Mouse (Mus musculus): Measurements from ENCODE around the gene Obsl1. TPM values are rescaled to one million over a fixed set of nuclear protein-coding genes. Genes with fewer than 3 reads are reported as not detected.

Gene Obsl1
- total RNA-seq, 2 experiments from 2014 or later = 48.9 to 54.4 TPM

DNA sequence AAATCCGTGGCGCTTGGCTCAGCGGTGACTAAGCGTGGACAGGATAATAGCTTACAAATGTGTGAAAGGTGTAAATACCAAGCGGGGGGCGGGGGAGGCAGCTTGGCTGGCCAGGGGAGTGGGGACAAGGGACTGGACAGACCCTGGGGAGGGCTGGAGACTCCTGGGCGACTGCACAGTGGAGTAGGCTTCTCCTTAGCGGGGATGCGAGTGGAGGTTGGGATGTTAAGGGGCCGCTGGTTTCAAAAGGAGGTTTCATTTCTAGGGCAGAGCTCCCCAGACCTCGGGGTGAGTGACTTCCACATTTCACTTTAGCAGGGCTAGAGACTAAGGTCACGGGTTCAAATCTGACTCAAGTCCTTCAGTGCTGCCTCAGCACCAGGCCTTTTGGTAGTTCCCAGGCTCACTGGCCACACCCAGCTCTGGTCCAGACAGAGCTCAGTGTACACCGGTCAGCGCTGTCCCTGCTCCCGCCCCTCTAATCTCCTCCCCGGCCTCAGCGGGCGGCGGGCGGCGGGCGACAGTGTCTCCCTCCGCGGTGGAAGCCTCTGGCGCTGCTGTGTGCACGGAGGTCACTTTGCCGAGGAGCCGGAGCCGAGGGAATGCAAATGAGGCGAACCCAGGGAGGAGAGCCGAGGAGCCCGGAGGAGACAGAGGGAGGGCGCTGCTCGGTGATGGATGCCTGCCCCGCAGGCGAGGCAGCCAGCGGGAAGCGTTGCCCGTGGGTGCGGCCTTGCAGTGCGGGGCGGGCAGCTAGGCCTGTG, 48.0 kb downstream of the Obsl1 start:
- DNase-seq (ENCODE audit: low spot score in 2 of 2) = no peak

DNA sequence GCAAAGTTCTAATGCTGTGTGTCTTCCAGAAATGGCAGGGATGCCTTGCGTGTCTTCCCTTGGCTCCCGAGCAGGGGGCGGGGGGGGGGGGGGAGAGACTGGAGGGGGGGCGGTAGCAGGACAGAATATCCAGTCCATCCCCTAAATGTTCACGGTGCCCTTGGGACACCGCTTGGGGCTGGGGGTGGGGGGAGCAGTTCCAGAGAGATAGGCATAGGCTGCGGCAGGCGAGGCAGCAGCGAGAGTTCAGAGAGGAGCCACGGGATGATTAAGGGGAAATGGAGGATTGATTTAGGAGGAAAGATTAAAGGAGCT, 48.6 kb downstream of the Obsl1 start:
- no peak for DNase-seq (ENCODE audit: low spot score in 2 of 2)

DNA sequence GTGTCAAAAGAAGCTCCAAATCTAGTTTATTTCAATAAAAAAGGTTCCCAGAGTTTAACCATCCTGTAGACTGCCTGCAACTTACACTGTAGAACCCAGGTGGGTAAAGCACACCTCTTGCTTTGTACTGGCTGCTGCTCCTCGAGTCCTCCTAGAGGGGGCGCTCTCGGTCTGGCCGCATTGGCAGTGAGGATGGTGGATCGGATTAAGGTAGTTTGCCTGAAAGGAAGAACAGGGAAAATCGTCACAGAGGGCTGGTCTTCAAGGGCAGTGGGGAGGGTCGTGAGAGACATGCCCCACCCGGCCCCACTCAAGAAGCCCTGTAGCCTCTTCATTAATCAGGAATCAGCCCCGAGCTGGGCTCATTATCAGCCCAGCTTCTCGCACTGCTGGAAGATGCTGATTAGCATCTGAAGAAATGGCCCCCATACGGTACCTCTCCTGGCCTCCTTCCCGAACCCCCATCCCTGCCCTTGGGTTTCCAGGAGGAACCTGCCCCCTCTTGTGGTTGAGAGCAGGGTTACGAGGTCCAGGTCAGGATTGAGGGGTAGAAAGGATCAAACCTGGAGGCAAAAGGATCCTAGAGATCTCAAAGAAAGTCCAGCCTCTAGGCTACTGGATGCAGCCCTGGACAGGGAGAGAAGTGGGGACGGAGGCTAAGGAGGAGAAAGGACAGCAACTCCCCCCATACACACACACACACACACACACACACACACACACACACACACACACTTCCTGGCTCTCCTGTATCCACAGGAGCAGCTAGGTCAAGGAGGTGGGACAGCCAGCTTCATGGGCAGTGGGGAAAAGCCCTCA, 49.3 kb downstream of the Obsl1 start:
- no peak for DNase-seq (ENCODE audit: low spot score in 2 of 2)

DNA sequence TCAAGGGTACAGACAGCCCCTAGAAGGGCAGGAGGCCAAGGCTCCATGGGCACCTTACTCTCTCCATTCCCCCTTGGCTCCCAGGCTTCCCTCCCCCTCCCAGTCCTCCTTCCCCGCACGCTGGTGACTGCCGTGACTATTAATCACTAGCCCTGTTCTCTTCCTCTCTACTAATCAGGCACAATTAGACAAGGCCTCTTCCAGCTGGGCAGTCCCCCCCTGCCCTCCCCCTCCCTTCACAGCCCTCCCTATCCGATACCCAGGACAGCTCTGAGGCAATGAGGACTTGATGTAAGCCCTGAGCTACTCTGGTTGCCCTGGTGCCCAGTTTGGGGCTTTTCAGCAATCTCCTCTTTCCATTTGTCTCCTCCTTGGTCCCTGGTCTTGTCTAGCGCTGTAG, 50.3 kb downstream of the Obsl1 start:
- no peak for DNase-seq (ENCODE audit: low spot score in 2 of 2)

DNA sequence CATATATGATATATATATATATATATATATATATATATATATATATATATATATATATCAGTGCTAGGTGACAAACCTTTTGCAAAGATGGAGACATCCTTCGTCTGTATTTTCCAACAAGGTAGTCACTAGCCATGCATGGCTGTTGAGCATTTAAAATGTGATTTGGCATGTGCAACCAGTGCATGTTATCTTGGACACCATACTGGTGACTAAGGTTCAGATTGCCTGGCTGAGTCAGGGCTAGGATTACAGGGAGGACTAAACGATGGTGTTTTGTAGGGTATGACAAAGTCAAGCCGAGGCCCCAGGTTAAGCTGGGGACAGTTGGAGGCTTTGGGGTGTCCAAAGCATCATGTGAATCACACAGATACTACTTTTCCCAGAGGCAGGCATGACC, 50.8 kb downstream of the Obsl1 start:
- no peak for DNase-seq (ENCODE audit: low spot score in 2 of 2)

DNA sequence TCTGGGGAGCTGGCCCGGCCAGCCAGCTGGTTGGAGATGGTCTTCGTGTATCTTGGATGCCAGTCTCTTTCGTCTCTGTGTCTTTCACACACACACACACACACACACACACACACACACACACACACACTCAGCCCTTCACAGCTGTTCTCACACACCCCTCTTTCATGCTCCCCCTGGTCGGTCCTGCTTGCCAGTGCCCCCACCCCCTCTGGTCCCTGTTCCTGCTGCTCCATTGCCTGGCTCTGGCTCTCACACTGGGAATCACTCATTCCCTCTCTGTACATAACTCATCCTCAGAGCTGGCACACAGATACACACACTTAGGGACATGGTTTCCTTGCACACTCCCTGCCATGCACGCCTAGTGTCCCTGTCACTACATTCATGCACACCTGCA, 54.4 kb downstream of the Obsl1 start:
- no peak for DNase-seq (ENCODE audit: low spot score in 2 of 2)

DNA sequence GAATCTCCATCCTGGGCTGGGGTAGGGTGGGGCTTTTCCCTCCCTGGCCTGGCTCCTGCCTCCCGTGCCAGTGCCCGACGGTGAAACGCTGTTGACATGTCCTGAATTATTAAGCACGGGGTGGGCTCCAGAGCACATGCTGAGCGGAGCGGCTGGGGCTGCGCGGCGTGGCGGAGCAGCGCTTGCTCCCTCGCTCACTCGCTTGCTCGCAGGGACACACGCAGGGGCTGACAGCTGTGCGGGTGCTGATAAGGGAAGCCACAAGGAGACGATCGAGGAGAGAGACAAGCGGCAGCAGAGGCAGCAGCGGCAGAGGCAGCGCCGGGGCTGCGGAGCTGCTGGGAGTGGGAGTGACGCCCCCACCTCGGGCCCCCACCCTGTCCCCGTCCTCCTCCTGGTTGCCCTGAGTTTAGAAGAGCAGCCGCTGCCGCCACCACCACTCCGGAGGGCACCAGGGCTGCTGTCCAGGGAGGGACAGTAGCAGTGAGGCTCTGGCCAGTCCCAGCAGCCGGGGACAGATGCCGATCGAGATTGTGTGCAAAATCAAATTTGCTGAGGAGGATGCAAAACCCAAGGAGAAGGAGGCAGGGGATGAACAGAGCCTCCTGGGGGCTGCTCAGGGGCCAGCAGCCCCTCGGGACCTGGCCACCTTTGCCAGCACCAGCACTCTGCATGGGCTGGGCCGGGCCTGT, 55.8 kb downstream of the Obsl1 start, which contains the start of gene Asic4:
Asic4 (plus strand) TSS at position 123 of the 692 bp plus-strand sequence.
- no peak for DNase-seq (ENCODE audit: low spot score in 2 of 2)

DNA sequence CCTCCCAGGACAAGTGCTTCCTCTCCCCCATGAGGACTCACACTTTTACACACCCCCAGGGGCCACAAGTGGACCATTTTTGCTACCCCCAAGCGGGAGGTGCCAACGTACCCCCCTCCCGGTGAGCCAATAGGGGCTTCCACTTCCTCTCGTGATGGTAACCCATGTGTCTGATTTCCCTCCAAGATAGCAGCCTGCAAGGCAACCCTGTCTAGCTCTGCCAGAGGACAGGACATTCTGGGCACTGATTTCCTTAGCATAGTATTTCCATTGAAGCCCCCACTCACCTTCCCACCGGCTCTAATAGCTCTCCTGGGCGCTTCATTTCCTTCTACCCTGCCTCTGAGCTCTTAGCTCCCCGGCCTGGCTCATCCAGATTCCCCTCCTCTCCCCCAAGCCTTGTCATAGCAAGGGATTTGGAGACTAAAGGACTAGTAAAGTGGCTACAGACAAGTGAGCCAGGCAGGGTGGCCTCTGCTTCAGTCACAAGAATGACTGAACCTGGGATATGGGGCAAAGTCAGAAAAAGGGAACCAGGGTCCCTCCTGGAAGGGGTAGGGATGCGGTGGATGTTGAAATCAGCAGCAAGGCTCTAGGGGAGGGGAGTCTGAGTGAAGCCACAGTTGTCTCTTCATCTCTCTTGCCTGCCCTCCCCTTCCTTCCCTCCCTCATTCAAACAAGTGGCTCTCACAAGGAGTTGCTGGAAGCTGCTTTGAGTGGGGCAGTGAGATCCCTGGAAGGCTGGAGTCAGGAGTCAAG, 56.7 kb downstream of the Obsl1 start:
- DNase-seq (ENCODE audit: low spot score in 2 of 2) = no peak

DNA sequence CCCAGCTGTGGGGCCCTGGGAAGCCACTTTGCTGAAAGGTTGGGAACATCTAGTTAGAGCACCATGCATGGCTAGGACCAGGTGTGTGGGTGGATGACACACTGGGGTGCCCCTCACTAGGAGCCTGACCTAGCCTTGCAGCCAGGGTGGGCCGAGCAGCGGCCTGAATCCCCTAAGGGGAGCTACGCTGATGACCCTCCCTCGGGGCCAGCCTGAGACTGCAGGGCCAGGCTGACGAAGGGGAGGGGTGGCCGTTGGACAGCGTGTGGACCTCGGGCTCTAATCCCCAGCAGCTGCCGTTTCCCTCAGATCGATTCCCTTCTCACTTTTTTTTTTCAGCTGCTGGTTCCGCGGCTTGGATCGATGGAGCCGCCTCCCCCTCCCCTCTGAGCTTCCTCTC, 57.3 kb downstream of the Obsl1 start:
- no peak for DNase-seq (ENCODE audit: low spot score in 2 of 2)

DNA sequence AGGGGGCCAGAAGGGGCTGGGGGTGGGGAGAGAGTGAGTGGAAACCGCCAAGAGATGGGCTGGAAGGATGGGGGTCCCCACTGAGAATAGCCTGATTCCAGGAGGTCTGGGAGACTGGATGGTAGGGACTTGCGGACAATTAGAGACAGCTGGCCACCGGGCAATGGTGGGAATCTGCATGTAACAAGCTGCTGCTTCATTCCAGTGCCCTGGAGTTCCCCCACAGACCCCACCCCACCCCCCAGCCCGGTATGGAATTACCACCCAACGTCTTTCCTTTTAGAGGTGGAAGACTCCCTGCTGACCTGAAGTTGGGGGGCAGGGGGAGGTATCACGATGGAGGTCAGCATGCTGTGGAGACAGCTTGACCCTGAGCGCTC, 58.2 kb downstream of the Obsl1 start:
- DNase-seq (ENCODE audit: low spot score in 2 of 2) = no peak

DNA sequence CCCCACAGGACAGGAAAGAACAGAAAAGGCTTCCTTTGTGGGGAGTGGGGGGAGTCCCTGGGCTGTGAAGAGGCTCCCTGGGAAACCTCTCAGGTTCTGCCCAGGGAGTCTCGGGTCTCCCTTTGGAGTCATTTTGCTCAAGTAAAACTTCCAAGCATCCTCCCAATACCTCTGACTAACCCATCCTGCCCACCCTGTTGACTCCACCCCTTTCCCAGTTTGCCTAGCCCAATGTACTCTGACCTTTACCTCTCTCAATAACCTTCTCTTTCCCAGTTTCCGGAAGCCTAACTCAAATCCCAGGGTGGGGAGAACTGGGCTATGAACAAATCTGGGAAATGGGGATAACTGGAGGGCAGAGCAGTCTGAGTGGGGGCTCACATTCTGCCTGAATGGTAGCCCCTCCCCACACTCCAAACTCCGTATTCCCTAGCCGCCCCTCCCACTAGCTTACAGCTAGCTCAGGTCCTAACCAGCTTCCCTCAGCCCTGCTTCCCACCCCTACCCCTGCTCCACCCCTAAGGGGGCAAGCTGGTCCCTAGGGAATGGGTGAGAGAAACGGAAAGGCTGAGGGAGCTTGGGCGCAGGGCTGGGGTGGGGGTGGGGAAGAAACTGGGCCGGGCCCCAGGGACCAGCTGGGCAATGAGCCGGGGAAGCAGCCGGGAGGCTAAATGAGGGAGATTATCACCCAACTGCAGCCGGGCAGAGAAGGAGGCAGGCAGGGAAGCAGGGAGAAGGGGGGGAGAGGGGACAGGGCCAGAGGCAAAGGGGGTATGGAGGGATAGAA, 58.8 kb downstream of the Obsl1 start:
- no peak for DNase-seq (ENCODE audit: low spot score in 2 of 2)

DNA sequence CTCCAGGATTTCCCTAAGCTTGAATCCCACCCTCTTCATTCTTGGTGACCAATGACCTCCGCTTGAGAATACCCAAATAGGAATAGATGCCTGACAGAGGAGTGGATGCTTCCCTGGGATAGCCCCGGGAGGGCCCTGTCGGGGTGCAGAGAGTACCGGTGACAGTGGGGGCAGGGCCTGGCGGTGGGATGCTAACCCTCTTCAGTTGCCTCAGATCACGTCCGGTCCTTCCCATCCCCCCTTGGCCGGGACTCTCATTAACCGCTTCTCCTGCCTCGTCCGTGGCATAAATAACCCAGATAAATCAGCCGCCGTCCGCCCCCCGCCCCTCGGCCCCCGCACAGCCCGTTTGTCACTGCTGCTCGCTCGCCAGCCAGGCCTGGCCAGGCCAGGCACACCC, 59.6 kb downstream of the Obsl1 start:
- no peak for DNase-seq (ENCODE audit: low spot score in 2 of 2)

DNA sequence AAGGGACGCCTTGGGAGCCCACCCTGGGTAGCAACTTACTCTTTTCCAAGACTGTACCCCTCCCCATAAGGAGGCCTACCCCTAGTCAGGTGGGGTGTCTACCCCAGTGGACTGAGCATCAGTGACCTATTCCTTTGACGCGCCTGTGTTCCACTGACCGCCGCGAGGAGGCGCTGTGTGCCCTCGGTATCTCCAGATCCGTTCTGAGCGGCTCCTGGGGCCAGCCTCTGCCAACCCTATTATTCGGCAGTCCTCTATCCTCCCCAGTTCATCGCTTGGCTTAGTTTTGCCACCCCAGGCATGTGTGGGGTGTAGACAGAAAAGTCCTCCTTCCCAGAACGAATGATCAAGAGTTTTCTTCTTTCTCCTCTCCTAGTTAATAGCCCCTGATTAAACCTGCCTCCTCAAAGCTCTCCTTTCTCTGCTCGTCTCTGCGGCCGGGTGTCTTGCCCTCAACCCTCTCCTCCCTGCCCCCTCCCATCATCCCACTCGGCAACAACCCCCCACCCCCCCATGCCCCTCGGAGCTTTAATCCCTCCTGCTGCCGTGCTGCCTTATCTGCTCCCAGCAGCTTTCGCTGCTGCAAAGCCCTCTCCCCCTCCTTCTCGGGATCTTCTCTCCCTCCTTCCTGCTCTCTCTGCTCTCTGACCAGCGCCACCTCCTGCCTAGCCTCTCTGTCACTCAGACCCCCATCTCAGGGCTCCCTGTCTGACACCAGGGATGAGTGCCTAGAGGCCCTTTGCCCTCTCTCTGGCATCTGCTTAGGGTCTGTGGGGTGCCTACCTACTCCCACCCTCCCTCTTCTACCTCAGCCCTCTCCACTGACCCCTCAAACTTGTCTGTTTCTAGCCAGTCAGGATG, 60.3 kb downstream of the Obsl1 start:
- peak; percentile 71 to 76 for DNase-seq (ENCODE audit: low spot score in 2 of 2)

DNA sequence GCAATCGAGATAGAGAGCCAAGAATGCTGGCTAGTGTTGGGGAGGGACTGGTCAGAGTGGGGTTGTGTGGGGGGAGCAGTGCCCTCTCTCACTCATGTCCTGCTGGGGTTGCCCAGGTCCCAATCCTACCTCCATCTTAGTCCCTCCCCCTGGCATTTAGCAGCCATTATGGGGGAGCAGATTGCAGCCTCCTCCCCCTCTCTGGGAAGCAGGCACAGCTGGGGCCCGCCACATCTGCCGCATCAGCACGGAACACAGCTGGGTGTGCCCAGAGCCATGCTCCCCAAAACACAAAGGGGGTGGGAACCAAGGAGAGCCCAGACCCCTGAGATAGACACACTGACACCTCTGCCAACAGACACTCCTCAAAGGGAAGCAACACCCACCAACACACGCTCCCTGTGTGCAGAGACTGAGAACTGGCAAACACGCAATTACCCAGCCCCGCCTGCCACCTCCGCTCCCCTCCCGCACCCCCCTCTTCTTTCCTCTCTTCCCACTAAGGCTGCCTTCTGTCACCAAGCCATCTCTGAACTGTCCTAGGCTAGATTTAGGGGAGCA, 61.0 kb downstream of the Obsl1 start:
- DNase-seq (ENCODE audit: low spot score in 2 of 2) = no peak

DNA sequence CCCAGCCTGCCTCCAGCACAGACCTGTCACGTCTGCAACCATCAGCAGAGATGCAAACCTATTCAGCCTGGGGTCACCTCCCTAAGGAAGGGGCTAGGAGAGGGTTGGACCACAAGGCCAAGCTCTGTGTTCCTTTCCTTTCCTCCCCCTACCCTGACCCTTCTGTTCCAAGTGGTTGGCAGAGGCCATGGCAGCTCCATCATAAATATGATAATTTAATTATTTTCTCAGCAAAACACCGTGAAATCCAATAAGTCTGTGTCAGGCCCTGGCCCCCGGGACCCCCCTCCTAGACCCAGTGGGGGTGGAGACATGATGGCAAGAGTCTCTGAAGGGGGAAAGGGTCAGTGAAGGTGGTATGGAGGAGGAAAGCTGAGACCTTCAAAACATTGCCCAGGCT, 62.0 kb downstream of the Obsl1 start:
- DNase-seq (ENCODE audit: low spot score in 2 of 2) = no peak

DNA sequence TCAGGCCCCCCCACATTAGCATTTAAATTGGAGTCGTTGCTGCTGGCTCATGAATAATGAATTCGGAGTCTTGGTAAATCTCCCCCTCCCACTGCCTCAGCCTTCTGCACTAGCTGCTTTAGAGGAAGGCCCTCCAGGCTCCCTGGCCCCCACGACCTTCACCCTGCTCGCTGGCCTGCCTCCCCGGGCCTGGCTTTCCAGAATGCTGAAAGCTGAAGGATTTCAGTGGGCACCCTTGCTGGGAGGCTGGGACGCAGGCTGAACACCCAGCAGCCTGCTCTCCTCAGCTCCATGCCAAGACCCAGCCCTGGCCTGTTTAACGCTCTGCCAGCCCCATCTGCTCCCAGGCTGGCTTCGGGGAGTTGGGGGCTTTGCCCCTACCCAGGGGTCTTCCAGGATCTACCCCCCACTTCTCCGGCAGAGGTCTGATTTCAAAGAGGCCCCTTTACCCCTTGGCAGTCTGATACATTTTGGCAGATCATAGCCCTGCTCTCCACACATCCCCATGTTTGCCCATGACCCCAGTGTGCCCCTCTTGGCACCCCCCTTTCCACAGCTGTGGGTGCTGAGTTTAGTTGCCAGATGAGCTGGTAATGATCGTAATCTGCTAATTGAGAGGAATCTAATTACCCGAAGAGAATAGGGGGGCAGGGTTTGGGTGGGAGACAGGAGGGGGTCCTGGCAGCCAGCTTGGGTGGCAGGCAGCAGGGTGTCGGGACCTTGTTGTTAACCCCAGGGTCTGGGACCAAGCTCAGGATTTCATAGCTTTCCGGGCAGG, 62.8 kb downstream of the Obsl1 start:
- DNase-seq (ENCODE audit: low spot score in 2 of 2) = no peak

DNA sequence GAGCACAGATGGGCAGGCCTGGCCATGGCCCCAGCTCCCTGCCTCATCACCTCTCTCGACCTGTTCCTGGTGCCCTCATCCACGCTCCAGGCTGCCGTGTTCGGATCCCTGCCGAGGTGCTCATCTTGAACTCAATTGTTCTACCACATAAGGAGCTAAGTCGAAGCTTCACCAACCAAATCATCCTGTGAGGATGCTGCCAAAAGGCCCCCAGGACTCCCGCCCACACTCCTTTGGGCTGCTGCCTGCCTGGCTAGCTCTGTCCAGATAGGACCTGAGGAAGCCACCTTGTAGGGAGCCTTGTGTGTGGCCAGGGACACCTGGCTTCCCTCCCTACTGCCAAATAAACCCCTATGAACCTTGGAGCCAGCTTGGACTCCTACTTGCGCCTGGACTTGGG, 63.4 kb downstream of the Obsl1 start:
- DNase-seq (ENCODE audit: low spot score in 2 of 2) = no peak

DNA sequence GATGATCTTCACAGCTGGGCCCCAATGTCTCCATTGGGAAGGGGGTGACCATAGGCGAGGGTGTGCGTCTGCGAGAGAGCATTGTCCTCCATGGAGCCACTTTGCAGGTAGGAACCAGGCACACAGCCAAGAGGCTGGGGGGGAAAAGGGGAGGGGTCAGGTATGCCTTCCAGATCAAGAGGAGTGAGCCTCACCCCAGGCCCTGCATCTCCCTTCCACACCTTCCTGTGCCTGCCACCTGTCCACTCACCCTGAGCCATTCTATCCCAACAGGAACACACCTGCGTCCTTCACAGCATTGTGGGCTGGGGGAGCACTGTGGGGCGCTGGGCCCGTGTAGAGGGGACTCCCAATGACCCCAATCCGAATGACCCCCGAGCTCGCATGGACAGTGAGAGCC, 64.1 kb downstream of the Obsl1 start:
- DNase-seq (ENCODE audit: low spot score in 2 of 2) = no peak

Measured in adrenal gland, adult 18-20 months (tissue).